Mouse (Mus musculus): Measurements from ENCODE around the gene Slc1a7. TPM values are rescaled to one million over a fixed set of nuclear protein-coding genes. Genes with fewer than 3 reads are reported as not detected.

The Slc1a7 gene
- polyA plus RNA-seq, 1 experiment from 2014 or later, result 0.17 TPM

GRCm38 (mm10) chr4:108046136-108046535 is 78.0 kb downstream of the Slc1a7 start:
- no peak for ATAC-seq (ENCODE audit: insufficient read depth, low FRiP score)
- Histone ChIP-seq H3K27me3 (ENCODE audit: control insufficient read depth, insufficient read depth, low read length) (no peaks in the 10 kb centered on the region), H3K9me3 (replicated peaks; ENCODE audit: control insufficient read depth, low read length) (no peaks in the 10 kb centered on the region), H3K9ac (ENCODE audit: low read length) (no peak overlapping the region), H3K27ac (ENCODE audit: low read length) (no peak overlapping the region), H3K4me2 (ENCODE audit: low read depth, low read length) (no peak overlapping the region), H3K4me1 (ENCODE audit: control insufficient read depth, insufficient read depth, low read length) (no peaks in the 10 kb centered on the region), H3K4me3 (replicated peaks; ENCODE audit: low read length) (no peak overlapping the region), H3K36me3 (ENCODE audit: control insufficient read depth, insufficient read depth, low read length) (peaks cover 5% of the 10 kb centered on the region; the same call in 1 of the 2 replicates)
- 83% methylated on average over 8 of the region's 8 CpGs for WGBS

GRCm38 (mm10) chr4:108051687-108052274 is 83.6 kb downstream of the Slc1a7 start:
- Histone ChIP-seq H3K27me3 (ENCODE audit: control insufficient read depth, insufficient read depth, low read length) (no peaks in the 10 kb centered on the region), H3K9ac (ENCODE audit: low read length) (no peak overlapping the region), H3K27ac (ENCODE audit: low read length) (no peak overlapping the region), H3K36me3 (ENCODE audit: control insufficient read depth, insufficient read depth, low read length) (peaks cover 4% of the 10 kb centered on the region; the same call in 1 of the 2 replicates), H3K9me3 (replicated peaks; ENCODE audit: control insufficient read depth, low read length) (no peaks in the 10 kb centered on the region), H3K4me2 (ENCODE audit: low read depth, low read length) (no peak overlapping the region), H3K4me1 (ENCODE audit: control insufficient read depth, insufficient read depth, low read length) (no peaks in the 10 kb centered on the region), H3K4me3 (replicated peaks; ENCODE audit: low read length) (no peak overlapping the region)
- 86% methylated on average over 10 of the region's 10 CpGs for WGBS
- ATAC-seq (ENCODE audit: insufficient read depth, low FRiP score), result no peak

GRCm38 (mm10) chr4:108052673-108053072 is 84.5 kb downstream of the Slc1a7 start:
- Histone ChIP-seq H3K4me1 (ENCODE audit: control insufficient read depth, insufficient read depth, low read length) (no peaks in the 10 kb centered on the region), H3K4me2 (ENCODE audit: low read depth, low read length) (no peak overlapping the region), H3K4me3 (replicated peaks; ENCODE audit: low read length) (no peak overlapping the region), H3K27ac (ENCODE audit: low read length) (no peak overlapping the region), H3K9me3 (replicated peaks; ENCODE audit: control insufficient read depth, low read length) (no peaks in the 10 kb centered on the region), H3K36me3 (ENCODE audit: control insufficient read depth, insufficient read depth, low read length) (0 out of 2 replicates have a peak, but pooled peaks cover 5% of the 10 kb centered on the region), H3K27me3 (ENCODE audit: control insufficient read depth, insufficient read depth, low read length) (no peaks in the 10 kb centered on the region), H3K9ac (ENCODE audit: low read length) (no peak overlapping the region)
- WGBS, result 73% methylated on average over 8 of the region's 8 CpGs
- ATAC-seq (ENCODE audit: insufficient read depth, low FRiP score), result no peak

- Histone ChIP-seq H3K27ac (ENCODE audit: low read length) (no peak overlapping the region), H3K36me3 (ENCODE audit: control insufficient read depth, insufficient read depth, low read length) (peaks cover 17% of the 10 kb centered on the region; the same call in 1 of the 2 replicates), H3K9ac (ENCODE audit: low read length) (no peak overlapping the region), H3K4me1 (ENCODE audit: control insufficient read depth, insufficient read depth, low read length) (no peaks in the 10 kb centered on the region), H3K4me3 (replicated peaks; ENCODE audit: low read length) (no peak overlapping the region), H3K4me2 (ENCODE audit: low read depth, low read length) (no peak overlapping the region), H3K9me3 (replicated peaks; ENCODE audit: control insufficient read depth, low read length) (no peaks in the 10 kb centered on the region), H3K27me3 (ENCODE audit: control insufficient read depth, insufficient read depth, low read length) (no peaks in the 10 kb centered on the region)
- no peak for ATAC-seq (ENCODE audit: insufficient read depth, low FRiP score)
- 82% methylated on average over 10 of the region's 10 CpGs for WGBS
Observed at GRCm38 (mm10) chr4:108055873-108056272, 87.7 kb downstream of the Slc1a7 start.

- WGBS, result 90% methylated on average over 2 of the region's 2 CpGs
- peaks cover 18% of the 10 kb centered on the region for H3K36me3 ChIP-seq (ENCODE audit: control insufficient read depth, insufficient read depth, low read length)
Observed at GRCm38 (mm10) chr4:108057247-108057646, 89.1 kb downstream of the Slc1a7 start.

GRCm38 (mm10) chr4:108058166-108058565 is 90.0 kb downstream of the Slc1a7 start:
- Histone ChIP-seq H3K4me2 (ENCODE audit: low read depth, low read length) (no peak overlapping the region), H3K27ac (ENCODE audit: low read length) (no peak overlapping the region), H3K4me1 (ENCODE audit: control insufficient read depth, insufficient read depth, low read length) (no peaks in the 10 kb centered on the region), H3K9me3 (replicated peaks; ENCODE audit: control insufficient read depth, low read length) (no peaks in the 10 kb centered on the region; the same call in 1 of the 2 replicates), H3K36me3 (ENCODE audit: control insufficient read depth, insufficient read depth, low read length) (peaks cover 24% of the 10 kb centered on the region), H3K4me3 (replicated peaks; ENCODE audit: low read length) (no peak overlapping the region), H3K9ac (ENCODE audit: low read length) (no peak overlapping the region), H3K27me3 (ENCODE audit: control insufficient read depth, insufficient read depth, low read length) (no peaks in the 10 kb centered on the region)
- WGBS, result 68% methylated on average over 10 of the region's 10 CpGs
- ATAC-seq (ENCODE audit: insufficient read depth, low FRiP score), result no peak

More at GRCm38 (mm10) chr4:108057247-108057646, 89.1 kb downstream of the Slc1a7 start:
- no peaks in the 10 kb centered on the region; the same call in 1 of the 2 replicates for H3K9me3 ChIP-seq (replicated peaks; ENCODE audit: control insufficient read depth, low read length)
- no peak for ATAC-seq (ENCODE audit: insufficient read depth, low FRiP score)
- no peaks in the 10 kb centered on the region for H3K4me1 ChIP-seq (ENCODE audit: control insufficient read depth, insufficient read depth, low read length)
- H3K27ac ChIP-seq (ENCODE audit: low read length), result no peak overlapping the region
- no peaks in the 10 kb centered on the region for H3K27me3 ChIP-seq (ENCODE audit: control insufficient read depth, insufficient read depth, low read length)
- H3K4me2 ChIP-seq (ENCODE audit: low read depth, low read length), result no peak overlapping the region
- H3K9ac ChIP-seq (ENCODE audit: low read length), result no peak overlapping the region
- no peak overlapping the region for H3K4me3 ChIP-seq (replicated peaks; ENCODE audit: low read length)

- 79% methylated on average over 19 of the region's 19 CpGs for WGBS
Observed at GRCm38 (mm10) chr4:108059601-108060379, 91.7 kb downstream of the Slc1a7 start.

GRCm38 (mm10) chr4:108060774-108061173 is 92.6 kb downstream of the Slc1a7 start:
- ATAC-seq (ENCODE audit: insufficient read depth, low FRiP score), result no peak
- H3K27me3 ChIP-seq (ENCODE audit: control insufficient read depth, insufficient read depth, low read length), result no peaks in the 10 kb centered on the region
- 88% methylated on average over 4 of the region's 4 CpGs for WGBS
- H3K9ac ChIP-seq (ENCODE audit: low read length), result no peak overlapping the region
- no peak overlapping the region for H3K27ac ChIP-seq (ENCODE audit: low read length)
- H3K9me3 ChIP-seq (replicated peaks; ENCODE audit: control insufficient read depth, low read length), result no peaks in the 10 kb centered on the region; the same call in 1 of the 2 replicates
- no peak overlapping the region for H3K4me3 ChIP-seq (replicated peaks; ENCODE audit: low read length)
- H3K36me3 ChIP-seq (ENCODE audit: control insufficient read depth, insufficient read depth, low read length), result peaks cover 24% of the 10 kb centered on the region
- H3K4me2 ChIP-seq (ENCODE audit: low read depth, low read length), result no peak overlapping the region
- no peaks in the 10 kb centered on the region for H3K4me1 ChIP-seq (ENCODE audit: control insufficient read depth, insufficient read depth, low read length)

More at GRCm38 (mm10) chr4:108059601-108060379, 91.7 kb downstream of the Slc1a7 start:
- ATAC-seq (ENCODE audit: insufficient read depth, low FRiP score), result no peak
- Histone ChIP-seq H3K9ac (ENCODE audit: low read length) (no peak overlapping the region), H3K27me3 (ENCODE audit: control insufficient read depth, insufficient read depth, low read length) (no peaks in the 10 kb centered on the region), H3K9me3 (replicated peaks; ENCODE audit: control insufficient read depth, low read length) (no peaks in the 10 kb centered on the region; the same call in 1 of the 2 replicates), H3K4me2 (ENCODE audit: low read depth, low read length) (no peak overlapping the region), H3K4me3 (replicated peaks; ENCODE audit: low read length) (no peak overlapping the region), H3K36me3 (ENCODE audit: control insufficient read depth, insufficient read depth, low read length) (peaks cover 24% of the 10 kb centered on the region), H3K4me1 (ENCODE audit: control insufficient read depth, insufficient read depth, low read length) (no peaks in the 10 kb centered on the region), H3K27ac (ENCODE audit: low read length) (no peak overlapping the region)

GRCm38 (mm10) chr4:108062524-108062923 is 94.4 kb downstream of the Slc1a7 start:
- Histone ChIP-seq H3K27me3 (ENCODE audit: control insufficient read depth, insufficient read depth, low read length) (no peaks in the 10 kb centered on the region), H3K27ac (ENCODE audit: low read length) (no peak overlapping the region), H3K4me3 (replicated peaks; ENCODE audit: low read length) (no peak overlapping the region), H3K36me3 (ENCODE audit: control insufficient read depth, insufficient read depth, low read length) (peaks cover 20% of the 10 kb centered on the region), H3K4me1 (ENCODE audit: control insufficient read depth, insufficient read depth, low read length) (no peaks in the 10 kb centered on the region), H3K9me3 (replicated peaks; ENCODE audit: control insufficient read depth, low read length) (no peaks in the 10 kb centered on the region; the same call in 1 of the 2 replicates), H3K9ac (ENCODE audit: low read length) (no peak overlapping the region), H3K4me2 (ENCODE audit: low read depth, low read length) (no peak overlapping the region)
- 89% methylated on average over 5 of the region's 5 CpGs for WGBS
- no peak for ATAC-seq (ENCODE audit: insufficient read depth, low FRiP score)
